Mouse (Mus musculus): ENCODE data around the gene Fcrl5. TPM values are rescaled to one million over a fixed set of nuclear protein-coding genes. Genes with fewer than 3 reads are reported as not detected.

Gene Fcrl5
- polyA plus RNA-seq, 2 experiments: not detected

DNA sequence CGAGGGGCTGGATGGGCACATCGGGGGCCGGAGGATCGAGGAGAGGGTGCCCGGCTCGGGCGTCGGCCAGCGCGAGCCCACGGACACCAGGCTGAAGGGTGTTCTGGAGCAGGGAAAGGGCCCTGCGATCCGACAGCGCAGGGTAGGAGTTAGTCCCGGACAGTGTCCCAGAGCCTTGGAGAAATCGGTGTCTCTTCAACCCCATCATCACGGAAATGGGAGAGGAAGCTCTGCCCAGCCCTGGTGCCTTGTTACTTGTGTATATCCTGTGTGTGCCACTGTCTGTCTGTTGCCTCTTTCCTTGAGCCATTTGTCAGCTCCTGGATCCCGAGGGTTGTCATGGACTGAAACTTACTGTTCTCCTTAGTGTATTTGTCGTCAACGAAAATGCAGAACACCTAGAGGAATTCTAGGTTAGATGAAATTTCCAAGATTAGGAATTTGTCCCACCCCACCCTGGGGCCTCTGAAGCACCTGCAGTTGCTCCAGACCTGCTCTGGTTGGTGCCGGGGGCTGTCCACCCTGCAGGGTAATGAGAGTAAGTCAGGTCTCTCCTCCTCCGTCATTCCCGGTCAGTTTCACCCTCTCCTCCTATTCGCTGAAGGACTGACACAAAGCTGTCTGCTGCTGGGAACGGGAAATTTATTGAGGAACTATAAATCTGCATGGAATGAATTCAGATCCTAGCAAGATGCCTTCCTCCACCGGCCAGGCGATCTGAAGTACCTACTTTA, 90.4 kb downstream of the Fcrl5 start:
- peak overlapping the region; percentile 77 for H3K27ac ChIP-seq (replicated peaks; ENCODE audit: low read depth, low read length)
- H3K4me3 ChIP-seq (replicated peaks; ENCODE audit: low read length): peak overlapping the region; percentile 80
- H3K9me3 ChIP-seq (ENCODE audit: control insufficient read depth, low read length): no peaks in the 10 kb centered on the region
- no peak for TF ChIP-seq POLR2A (IDR thresholded peaks at IDR 0.05; ENCODE audit: borderline replicate concordance, extremely low read depth, insufficient read depth, insufficient read length)
- H3K27me3 ChIP-seq (ENCODE audit: control insufficient read depth, insufficient read depth, low read length): no peaks in the 10 kb centered on the region
- WGBS: 5% methylated on average over 27 of the region's 27 CpGs
- H3K9ac ChIP-seq (ENCODE audit: low read depth, low read length, severe bottlenecking): peak overlapping the region; percentile 97
- peak overlapping the region; percentile 65 for H3K4me2 ChIP-seq (replicated peaks; ENCODE audit: low read depth, low read length, severe bottlenecking)
- peaks cover 9% of the 10 kb centered on the region; the same call in 1 of the 2 replicates for H3K4me1 ChIP-seq (ENCODE audit: control insufficient read depth, insufficient read depth, low read length)
- DNase-seq (ENCODE audit: low spot score): no peak
- peak; percentile 32; the same call in 1 of the 2 replicates for ATAC-seq (ENCODE audit: low FRiP score, low read depth)
- H3K36me3 ChIP-seq (ENCODE audit: control insufficient read depth, insufficient read depth, low read length): peaks cover 36% of the 10 kb centered on the region

DNA sequence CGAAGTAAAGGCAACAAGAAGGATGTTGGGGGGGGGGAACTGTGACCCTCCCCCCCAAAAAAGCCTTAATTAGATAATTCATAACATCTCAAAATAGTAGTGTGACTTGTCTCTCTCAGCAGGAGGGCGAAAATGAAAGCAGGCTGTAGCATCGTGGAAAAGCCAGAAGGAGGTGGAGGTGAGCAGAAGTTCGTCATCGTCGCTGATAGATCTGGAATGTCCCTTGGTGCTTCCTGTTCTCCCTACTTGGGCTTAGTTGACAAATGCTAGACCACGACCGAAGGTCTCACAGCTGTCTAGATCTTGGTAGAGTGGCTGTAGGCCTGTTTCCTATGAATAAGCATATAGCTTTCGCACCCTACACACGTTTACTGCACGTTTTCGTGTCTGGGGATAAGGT, 91.6 kb downstream of the Fcrl5 start:
- no peaks in the 10 kb centered on the region for H3K9me3 ChIP-seq (ENCODE audit: control insufficient read depth, low read length)
- DNase-seq (ENCODE audit: low spot score) (no peak), ATAC-seq (ENCODE audit: low FRiP score, low read depth) (no peak)
- WGBS: 82% methylated on average over 12 of the region's 12 CpGs
- no peak overlapping the region for H3K4me2 ChIP-seq (replicated peaks; ENCODE audit: low read depth, low read length, severe bottlenecking)
- TF ChIP-seq POLR2A (IDR thresholded peaks at IDR 0.05; ENCODE audit: borderline replicate concordance, extremely low read depth, insufficient read depth, insufficient read length): no peak
- no peak overlapping the region for H3K4me3 ChIP-seq (replicated peaks; ENCODE audit: low read length)
- H3K4me1 ChIP-seq (ENCODE audit: control insufficient read depth, insufficient read depth, low read length): peaks cover 9% of the 10 kb centered on the region; the same call in 1 of the 2 replicates
- H3K27ac ChIP-seq (replicated peaks; ENCODE audit: low read depth, low read length): no peak overlapping the region
- H3K36me3 ChIP-seq (ENCODE audit: control insufficient read depth, insufficient read depth, low read length): peaks cover 46% of the 10 kb centered on the region
- no peak overlapping the region for H3K9ac ChIP-seq (ENCODE audit: low read depth, low read length, severe bottlenecking)
- no peaks in the 10 kb centered on the region for H3K27me3 ChIP-seq (ENCODE audit: control insufficient read depth, insufficient read depth, low read length)

DNA sequence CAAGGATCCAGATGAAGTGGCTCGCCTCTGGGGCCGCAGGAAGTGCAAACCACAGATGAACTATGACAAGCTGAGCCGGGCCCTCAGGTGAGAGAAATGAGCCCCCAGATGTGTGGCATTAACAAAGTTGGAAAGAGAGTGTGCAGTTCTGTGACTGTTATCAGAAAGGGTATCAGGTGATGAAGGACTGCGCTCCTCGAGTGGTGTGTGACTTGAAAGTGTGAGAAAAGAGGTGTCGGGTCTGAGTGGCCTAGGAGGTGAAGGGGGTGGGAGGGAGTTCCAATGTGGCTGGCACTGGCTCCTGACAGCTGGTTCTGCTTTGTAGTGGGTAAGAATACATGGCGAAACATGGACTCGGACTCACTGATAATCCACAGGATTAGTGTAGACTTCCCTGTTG, 92.4 kb downstream of the Fcrl5 start:
- H3K4me3 ChIP-seq (replicated peaks; ENCODE audit: low read length): no peak overlapping the region
- no peaks in the 10 kb centered on the region for H3K27me3 ChIP-seq (ENCODE audit: control insufficient read depth, insufficient read depth, low read length)
- H3K4me1 ChIP-seq (ENCODE audit: control insufficient read depth, insufficient read depth, low read length): peaks cover 9% of the 10 kb centered on the region; the same call in 1 of the 2 replicates
- DNase-seq (ENCODE audit: low spot score) (no peak), ATAC-seq (ENCODE audit: low FRiP score, low read depth) (no peak)
- no peak overlapping the region for H3K27ac ChIP-seq (replicated peaks; ENCODE audit: low read depth, low read length)
- no peak overlapping the region for H3K9ac ChIP-seq (ENCODE audit: low read depth, low read length, severe bottlenecking)
- no peaks in the 10 kb centered on the region for H3K9me3 ChIP-seq (ENCODE audit: control insufficient read depth, low read length)
- 87% methylated on average over 8 of the region's 8 CpGs for WGBS
- no peak for TF ChIP-seq POLR2A (IDR thresholded peaks at IDR 0.05; ENCODE audit: borderline replicate concordance, extremely low read depth, insufficient read depth, insufficient read length)
- H3K4me2 ChIP-seq (replicated peaks; ENCODE audit: low read depth, low read length, severe bottlenecking): no peak overlapping the region
- H3K36me3 ChIP-seq (ENCODE audit: control insufficient read depth, insufficient read depth, low read length): peaks cover 55% of the 10 kb centered on the region

DNA sequence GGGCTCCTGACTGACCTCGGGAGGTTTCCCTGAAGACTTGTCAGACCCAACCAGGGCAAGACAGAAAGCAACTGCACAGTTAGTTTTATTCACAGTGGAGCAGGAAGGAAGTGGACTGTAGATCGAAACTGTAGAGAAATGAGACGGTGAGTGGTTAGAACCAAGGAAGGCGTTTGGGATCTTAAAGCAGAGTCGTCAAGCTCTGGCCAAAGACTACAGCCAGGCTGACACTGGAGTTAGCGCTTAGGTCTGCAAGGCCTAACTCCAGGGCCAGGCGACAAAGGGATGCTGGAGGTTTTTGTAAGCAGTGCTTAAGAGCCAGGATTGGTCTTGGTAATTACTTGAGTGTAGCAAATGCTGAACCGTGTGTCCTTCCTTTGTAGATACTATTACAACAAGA, 93.3 kb downstream of the Fcrl5 start:
- no peak overlapping the region for H3K9ac ChIP-seq (ENCODE audit: low read depth, low read length, severe bottlenecking)
- H3K36me3 ChIP-seq (ENCODE audit: control insufficient read depth, insufficient read depth, low read length): peaks cover 63% of the 10 kb centered on the region
- H3K27ac ChIP-seq (replicated peaks; ENCODE audit: low read depth, low read length): no peak overlapping the region

DNA sequence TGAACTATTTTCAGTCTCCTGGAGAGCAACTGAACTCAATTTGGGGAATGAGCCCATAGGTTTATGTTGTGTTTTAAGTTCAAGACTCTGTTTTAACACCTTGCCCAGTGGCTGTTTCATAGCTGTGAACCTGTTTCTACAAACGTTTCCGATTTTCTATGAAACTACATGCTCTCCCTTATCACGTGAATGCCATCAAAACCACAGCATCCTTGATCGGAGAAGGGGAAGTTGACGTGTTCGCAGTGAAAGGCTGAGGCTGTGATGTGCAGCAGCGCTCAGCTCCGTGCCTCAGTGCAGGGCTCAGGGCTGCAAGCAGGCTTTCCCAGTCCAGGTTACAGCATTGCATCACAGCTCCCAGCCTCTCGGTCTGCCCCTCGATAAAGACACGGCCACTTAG, 94.0 kb downstream of the Fcrl5 start:
- no peak for TF ChIP-seq POLR2A (IDR thresholded peaks at IDR 0.05; ENCODE audit: borderline replicate concordance, extremely low read depth, insufficient read depth, insufficient read length)
- peaks cover 69% of the 10 kb centered on the region for H3K36me3 ChIP-seq (ENCODE audit: control insufficient read depth, insufficient read depth, low read length)
- 83% methylated on average over 11 of the region's 11 CpGs for WGBS
- H3K9me3 ChIP-seq (ENCODE audit: control insufficient read depth, low read length): no peaks in the 10 kb centered on the region
- no peaks in the 10 kb centered on the region for H3K27me3 ChIP-seq (ENCODE audit: control insufficient read depth, insufficient read depth, low read length)
- no peak overlapping the region for H3K27ac ChIP-seq (replicated peaks; ENCODE audit: low read depth, low read length)
- no peak for ATAC-seq (ENCODE audit: low FRiP score, low read depth)
- peaks cover 9% of the 10 kb centered on the region; the same call in 1 of the 2 replicates for H3K4me1 ChIP-seq (ENCODE audit: control insufficient read depth, insufficient read depth, low read length)
- no peak overlapping the region for H3K4me3 ChIP-seq (replicated peaks; ENCODE audit: low read length)
- no peak overlapping the region for H3K4me2 ChIP-seq (replicated peaks; ENCODE audit: low read depth, low read length, severe bottlenecking)
- H3K9ac ChIP-seq (ENCODE audit: low read depth, low read length, severe bottlenecking): no peak overlapping the region
- no peak for DNase-seq (ENCODE audit: low spot score)

More for the DNA sequence above, 93.3 kb downstream of the Fcrl5 start:
- ATAC-seq (ENCODE audit: low FRiP score, low read depth) (no peak), DNase-seq (ENCODE audit: low spot score) (no peak)
- TF ChIP-seq POLR2A (IDR thresholded peaks at IDR 0.05; ENCODE audit: borderline replicate concordance, extremely low read depth, insufficient read depth, insufficient read length): no peak
- H3K4me3 ChIP-seq (replicated peaks; ENCODE audit: low read length): no peak overlapping the region
- peaks cover 9% of the 10 kb centered on the region; the same call in 1 of the 2 replicates for H3K4me1 ChIP-seq (ENCODE audit: control insufficient read depth, insufficient read depth, low read length)
- no peaks in the 10 kb centered on the region for H3K27me3 ChIP-seq (ENCODE audit: control insufficient read depth, insufficient read depth, low read length)
- 87% methylated on average over 8 of the region's 8 CpGs for WGBS
- H3K9me3 ChIP-seq (ENCODE audit: control insufficient read depth, low read length): no peaks in the 10 kb centered on the region
- no peak overlapping the region for H3K4me2 ChIP-seq (replicated peaks; ENCODE audit: low read depth, low read length, severe bottlenecking)

Data from limb, embryonic 14.5 days (tissue).